Mouse (Mus musculus): Measurements from ENCODE around the gene Slc6a19. TPM values are rescaled to one million over a fixed set of nuclear protein-coding genes. Genes with fewer than 3 reads are reported as not detected.
A peak's percentile ranks its signal among the peaks of the same experiment; 100 is the strongest.
"Not testable (repeated sequence)": the region's sequence is repeated elsewhere in the genome, so short reads cannot be mapped to it uniquely, and the experiment has no call there.

Gene Slc6a19
- polyA plus RNA-seq (2016; fragmentation: Nextera tagmentation; extraction: Ambion mirVana), result 0.10 and 0.15 TPM in 2 replicates

GRCm38 (mm10) chr13:73704694-73705325 is at the start of gene Slc6a19:
Gene Slc6a19 (minus strand): TSS chr13:73704865.
- DNase-seq (ENCODE audit: low spot score), result no peak
- 89% methylated on average over 7 of the region's 7 CpGs for WGBS

GRCm38 (mm10) chr13:73751284-73751683 is 46.6 kb upstream of the Slc6a19 start:
- H3K27ac ChIP-seq (replicated peaks), result no peak overlapping the region
- H3K9me3 ChIP-seq (replicated peaks), result no peaks in the 10 kb centered on the region
- DNase-seq (ENCODE audit: low spot score), result no peak
- peaks cover 14% of the 10 kb centered on the region; the same call in 1 of the 2 replicates for H3K27me3 ChIP-seq (ENCODE audit: low read depth, poor library complexity, severe bottlenecking)
- no peak overlapping the region for H3K4me3 ChIP-seq
- no peaks in the 10 kb centered on the region for H3K36me3 ChIP-seq
- WGBS, result 88% methylated on average over 3 of the region's 3 CpGs
- peaks cover 22% of the 10 kb centered on the region for H3K4me1 ChIP-seq

More at GRCm38 (mm10) chr13:73704694-73705325, at the start of gene Slc6a19:
- no peaks in the 10 kb centered on the region for H3K36me3 ChIP-seq
- no peaks in the 10 kb centered on the region for H3K4me1 ChIP-seq
- H3K27me3 ChIP-seq (ENCODE audit: low read depth, poor library complexity, severe bottlenecking), result no peaks in the 10 kb centered on the region
- H3K9me3 ChIP-seq (replicated peaks), result no peaks in the 10 kb centered on the region
- H3K27ac ChIP-seq (replicated peaks), result no peak within 1 kb of the TSS
- no peak within 1 kb of the TSS for H3K4me3 ChIP-seq

- 67% methylated on average over 6 of the region's 6 CpGs for WGBS
- no peak overlapping the region for H3K4me3 ChIP-seq
- peaks cover 14% of the 10 kb centered on the region; the same call in 1 of the 2 replicates for H3K27me3 ChIP-seq (ENCODE audit: low read depth, poor library complexity, severe bottlenecking)
- DNase-seq (ENCODE audit: low spot score), result no peak
- no peaks in the 10 kb centered on the region for H3K36me3 ChIP-seq
- no peak overlapping the region for H3K27ac ChIP-seq (replicated peaks)
- H3K9me3 ChIP-seq (replicated peaks), result no peaks in the 10 kb centered on the region
- peaks cover 24% of the 10 kb centered on the region for H3K4me1 ChIP-seq
Observed at GRCm38 (mm10) chr13:73750435-73750834, 45.8 kb upstream of the Slc6a19 start.

- Histone ChIP-seq H3K4me3 (no peak overlapping the region), H3K27me3 (ENCODE audit: low read depth, poor library complexity, severe bottlenecking) (peaks cover 14% of the 10 kb centered on the region; the same call in 1 of the 2 replicates), H3K27ac (replicated peaks) (peak overlapping the region; percentile 69; the same call in 1 of the 2 replicates), H3K9me3 (replicated peaks) (no peaks in the 10 kb centered on the region), H3K36me3 (no peaks in the 10 kb centered on the region), H3K4me1 (peaks cover 40% of the 10 kb centered on the region)
- peak; percentile 35 for DNase-seq (ENCODE audit: low spot score)
- WGBS, result 38% methylated on average over 15 of the region's 15 CpGs
Observed at GRCm38 (mm10) chr13:73748663-73749440, 44.2 kb upstream of the Slc6a19 start.

- Histone ChIP-seq H3K9me3 (replicated peaks) (no peaks in the 10 kb centered on the region), H3K4me3 (no peak overlapping the region), H3K27ac (replicated peaks) (peak overlapping the region; percentile 46; the same call in 1 of the 2 replicates), H3K27me3 (ENCODE audit: low read depth, poor library complexity, severe bottlenecking) (no peaks in the 10 kb centered on the region), H3K36me3 (no peaks in the 10 kb centered on the region), H3K4me1 (peaks cover 36% of the 10 kb centered on the region)
- DNase-seq (ENCODE audit: low spot score), result no peak
- 83% methylated on average over 3 of the region's 3 CpGs for WGBS
Observed at GRCm38 (mm10) chr13:73743662-73744061, 39.0 kb upstream of the Slc6a19 start.

- no peaks in the 10 kb centered on the region for H3K27me3 ChIP-seq (ENCODE audit: low read depth, poor library complexity, severe bottlenecking)
- H3K4me3 ChIP-seq, result no peak overlapping the region
- WGBS, result 62% methylated on average over 4 of the region's 4 CpGs
- no peaks in the 10 kb centered on the region for H3K36me3 ChIP-seq
- no peak for DNase-seq (ENCODE audit: low spot score)
- H3K9me3 ChIP-seq (replicated peaks), result no peaks in the 10 kb centered on the region
- H3K27ac ChIP-seq (replicated peaks), result peak overlapping the region; percentile 52
- peaks cover 31% of the 10 kb centered on the region for H3K4me1 ChIP-seq
Observed at GRCm38 (mm10) chr13:73742944-73743343, 38.3 kb upstream of the Slc6a19 start.

- H3K9me3 ChIP-seq (replicated peaks); H3K4me3 ChIP-seq; H3K27ac ChIP-seq (replicated peaks); H3K36me3 ChIP-seq; DNase-seq (ENCODE audit: low spot score); H3K27me3 ChIP-seq (ENCODE audit: low read depth, poor library complexity, severe bottlenecking): not testable (repeated sequence)
- peaks cover 29% of the 10 kb centered on the region for H3K4me1 ChIP-seq
- WGBS, result 53% methylated on average over 2 of the region's 2 CpGs
Observed at GRCm38 (mm10) chr13:73740399-73740944, 35.8 kb upstream of the Slc6a19 start.

- Histone ChIP-seq H3K36me3 (no peaks in the 10 kb centered on the region), H3K9me3 (replicated peaks) (no peaks in the 10 kb centered on the region), H3K27me3 (ENCODE audit: low read depth, poor library complexity, severe bottlenecking) (peaks cover 39% of the 10 kb centered on the region), H3K27ac (replicated peaks) (no peak overlapping the region), H3K4me3 (no peak overlapping the region), H3K4me1 (peaks cover 18% of the 10 kb centered on the region)
- 91% methylated on average over 3 of the region's 3 CpGs for WGBS
- DNase-seq (ENCODE audit: low spot score), result no peak
Observed at GRCm38 (mm10) chr13:73736943-73737342, 32.3 kb upstream of the Slc6a19 start.

- H3K4me3 ChIP-seq, result no peak overlapping the region
- peaks cover 49% of the 10 kb centered on the region for H3K27me3 ChIP-seq (ENCODE audit: low read depth, poor library complexity, severe bottlenecking)
- no peak for DNase-seq (ENCODE audit: low spot score)
- WGBS, result 84% methylated on average over 2 of the region's 2 CpGs
- H3K27ac ChIP-seq (replicated peaks), result no peak overlapping the region
- H3K4me1 ChIP-seq, result peaks cover 18% of the 10 kb centered on the region
- no peaks in the 10 kb centered on the region for H3K36me3 ChIP-seq
- H3K9me3 ChIP-seq (replicated peaks), result no peaks in the 10 kb centered on the region
Observed at GRCm38 (mm10) chr13:73735928-73736327, 31.3 kb upstream of the Slc6a19 start.

GRCm38 (mm10) chr13:73735270-73735669 is 30.6 kb upstream of the Slc6a19 start:
- no peak overlapping the region for H3K4me3 ChIP-seq
- H3K4me1 ChIP-seq, result peaks cover 18% of the 10 kb centered on the region
- 83% methylated on average over 8 of the region's 8 CpGs for WGBS
- peaks cover 51% of the 10 kb centered on the region for H3K27me3 ChIP-seq (ENCODE audit: low read depth, poor library complexity, severe bottlenecking)
- H3K9me3 ChIP-seq (replicated peaks), result no peaks in the 10 kb centered on the region
- DNase-seq (ENCODE audit: low spot score), result no peak
- H3K36me3 ChIP-seq, result no peaks in the 10 kb centered on the region
- no peak overlapping the region for H3K27ac ChIP-seq (replicated peaks)

- 90% methylated on average over 1 of the region's 1 CpGs for WGBS
- H3K9me3 ChIP-seq (replicated peaks), result no peaks in the 10 kb centered on the region
- H3K4me3 ChIP-seq, result no peak overlapping the region
- no peak overlapping the region for H3K27ac ChIP-seq (replicated peaks)
- H3K27me3 ChIP-seq (ENCODE audit: low read depth, poor library complexity, severe bottlenecking), result peaks cover 53% of the 10 kb centered on the region
- peaks cover 18% of the 10 kb centered on the region for H3K4me1 ChIP-seq
- H3K36me3 ChIP-seq, result no peaks in the 10 kb centered on the region
- no peak for DNase-seq (ENCODE audit: low spot score)
Observed at GRCm38 (mm10) chr13:73734379-73734778, 29.7 kb upstream of the Slc6a19 start.

- H3K27ac ChIP-seq (replicated peaks), result peak within 1 kb of the TSS; percentile 68
- H3K4me3 ChIP-seq, result peak within 1 kb of the TSS; percentile 60
- H3K36me3 ChIP-seq, result no peaks in the 10 kb centered on the region
- H3K27me3 ChIP-seq (ENCODE audit: low read depth, poor library complexity, severe bottlenecking), result peaks cover 53% of the 10 kb centered on the region
- H3K4me1 ChIP-seq, result peaks cover 18% of the 10 kb centered on the region
- WGBS, result 4% methylated on average over 47 of the region's 48 CpGs
- no peaks in the 10 kb centered on the region for H3K9me3 ChIP-seq (replicated peaks)
- peak; percentile 60 for DNase-seq (ENCODE audit: low spot score)
Observed at GRCm38 (mm10) chr13:73732742-73733700, 28.4 kb upstream of the Slc6a19 start, which contains the start of gene Slc12a7. Gene Slc12a7 (plus strand): TSS chr13:73733094.
